Mouse (Mus musculus) layer of hippocampus, adult 8-10 months (tissue): ENCODE data around the gene Gm13288. TPM values are rescaled to one million over a fixed set of nuclear protein-coding genes. Genes with fewer than 3 reads are reported as not detected.
"Not testable (repeated sequence)": the region's sequence is repeated elsewhere in the genome, so short reads cannot be mapped to it uniquely, and the experiment has no call there.

Experiments used
- DNase-seq, 2 experiments: peaks; one replicate each; pipeline ENCODE4 v3.0.0; 2022; ENCODE audit warnings: low spot score in 2 of 2
- total RNA-seq, 4 experiments: library from RNA; stranded (reverse); gene quantifications; 2 replicates each; pipeline ENCODE4 v1.2.4; 2022

Gm13288 gene
- not detected for total RNA-seq

DNA sequence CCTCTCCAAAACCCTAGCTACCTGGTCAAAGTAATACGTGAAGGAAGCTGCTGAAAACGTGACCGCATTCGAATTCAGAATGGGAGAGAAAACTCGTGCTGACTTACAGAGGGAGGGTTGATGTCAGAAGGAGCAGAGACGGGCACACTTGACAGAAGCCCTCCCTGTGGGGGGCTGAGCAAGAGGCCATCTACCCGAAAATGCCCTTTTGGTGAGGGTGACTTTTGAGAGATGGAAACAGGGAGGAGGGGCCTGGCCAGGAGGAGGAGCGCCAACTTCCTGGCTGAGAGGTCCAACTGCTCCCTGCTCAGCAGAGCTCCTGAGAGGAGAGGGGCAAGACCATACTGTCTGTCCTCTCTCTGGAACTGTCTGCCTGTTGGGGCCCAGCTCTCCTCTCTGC is at the start of gene Gm13288:
Gene Gm13288 (plus strand): TSS at position 301 of the 400 bp plus-strand sequence.
- not testable (repeated sequence) for DNase-seq

DNA sequence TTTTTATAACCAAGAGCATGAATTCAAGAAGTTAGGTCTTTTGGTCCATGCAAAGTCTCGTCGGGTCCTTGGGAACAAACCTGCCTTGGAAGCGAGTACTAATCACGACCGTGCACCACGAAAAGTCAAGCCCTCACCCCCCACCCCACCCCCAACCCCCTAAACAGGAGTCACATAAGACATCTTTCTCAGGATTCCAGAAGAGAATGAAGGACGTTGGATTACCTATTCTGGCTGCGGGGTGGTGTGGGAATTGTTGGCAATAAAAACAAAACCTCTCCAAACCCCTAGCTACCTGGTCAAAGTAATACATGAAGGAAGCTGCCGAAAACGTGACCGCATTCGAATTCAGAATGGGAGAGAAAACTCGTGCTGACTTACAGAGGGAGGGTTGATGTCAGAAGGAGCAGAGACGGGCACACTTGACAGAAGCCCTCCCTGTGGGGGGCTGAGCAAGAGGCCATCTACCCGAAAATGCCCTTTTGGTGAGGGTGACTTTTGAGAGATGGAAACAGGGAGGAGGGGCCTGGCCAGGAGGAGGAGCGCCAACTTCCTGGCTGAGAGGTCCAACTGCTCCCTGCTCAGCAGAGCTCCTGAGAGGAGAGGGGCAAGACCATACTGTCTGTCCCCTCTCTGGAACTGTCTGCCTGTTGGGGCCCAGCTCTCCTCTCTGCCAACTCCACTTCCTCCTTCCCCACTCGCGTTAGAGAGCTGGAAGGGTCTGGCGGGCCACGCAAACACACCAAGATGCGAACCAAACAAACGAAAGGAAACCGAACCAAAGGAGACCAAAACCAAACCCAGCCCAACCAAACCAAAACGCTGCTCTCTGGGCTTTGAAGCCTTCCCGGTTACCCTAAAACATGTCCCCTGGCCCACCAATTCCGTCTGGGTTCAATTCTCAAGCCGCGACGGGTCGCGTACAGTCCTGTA is 48.5 kb upstream of the Gm13288 start:
- not testable (repeated sequence) for DNase-seq

DNA sequence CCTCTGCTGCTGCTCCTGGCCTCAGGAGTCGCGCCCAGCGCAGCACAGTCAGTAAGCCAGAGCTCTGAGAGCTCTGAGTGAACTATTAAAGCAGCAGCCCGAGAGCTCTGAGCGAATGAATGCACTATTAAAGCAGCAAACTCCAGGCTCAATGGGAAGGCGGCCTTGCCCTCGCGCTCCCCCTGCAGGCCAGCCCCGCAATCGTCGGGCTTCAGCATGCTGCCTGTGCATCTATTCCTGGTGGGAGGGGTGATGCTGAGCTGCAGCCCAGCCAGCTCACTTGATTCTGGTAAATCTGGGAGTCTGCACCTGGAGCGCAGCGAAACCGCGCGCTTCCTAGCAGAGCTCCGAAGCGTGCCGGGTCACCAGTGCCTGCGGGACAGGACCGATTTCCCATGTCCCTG is 47.7 kb upstream of the Gm13288 start:
- peak; percentile 92 to 94 for DNase-seq

DNA sequence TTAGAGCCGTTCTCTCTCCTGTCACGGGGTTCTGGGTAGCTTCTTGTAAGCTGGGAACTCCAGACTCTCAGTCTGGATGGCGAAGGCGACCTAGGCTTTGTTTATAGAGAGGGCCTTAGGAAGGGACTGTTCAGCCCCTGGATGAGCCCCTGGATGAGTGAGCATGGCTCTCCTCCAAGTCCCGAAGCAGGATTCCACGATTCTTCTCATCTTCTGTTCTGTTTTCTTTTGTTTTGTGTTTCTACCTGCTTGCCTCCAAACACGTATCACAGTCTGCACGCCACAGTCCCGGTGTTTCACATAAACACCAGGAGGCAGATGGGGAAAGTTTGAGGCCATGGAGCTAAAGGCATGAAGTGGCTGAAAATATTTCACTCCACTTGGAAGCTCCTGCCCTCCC is 46.6 kb upstream of the Gm13288 start:
- peak in 1 of 2 experiments; percentile 17 for DNase-seq

DNA sequence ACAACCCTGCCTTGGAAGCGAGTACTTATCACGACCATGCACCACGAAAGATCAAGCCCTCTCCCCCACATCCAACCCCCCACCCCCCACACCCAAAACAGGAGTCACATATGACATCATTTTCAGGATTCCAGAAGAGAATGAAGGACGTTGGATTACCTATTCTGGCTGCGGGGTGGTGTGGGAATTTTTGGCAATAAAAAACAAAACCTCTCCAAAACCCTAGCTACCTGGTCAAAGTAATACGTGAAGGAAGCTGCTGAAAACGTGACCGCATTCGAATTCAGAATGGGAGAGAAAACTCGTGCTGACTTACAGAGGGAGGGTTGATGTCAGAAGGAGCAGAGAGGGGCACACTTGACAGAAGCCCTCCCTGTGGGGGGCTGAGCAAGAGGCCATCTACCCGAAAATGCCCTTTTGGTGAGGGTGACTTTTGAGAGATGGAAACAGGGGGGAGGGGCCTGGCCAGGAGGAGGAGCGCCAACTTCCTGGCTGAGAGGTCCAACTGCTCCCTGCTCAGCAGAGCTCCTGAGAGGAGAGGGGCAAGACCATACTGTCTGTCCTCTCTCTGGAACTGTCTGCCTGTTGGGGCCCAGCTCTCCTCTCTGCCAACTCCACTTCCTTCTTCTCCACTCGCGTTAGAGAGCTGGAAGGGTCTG is 45.6 kb upstream of the Gm13288 start, which contains the start of gene Gm13283:
Gene Gm13283 (plus strand): TSS at position 510 of the 659 bp plus-strand sequence.
- DNase-seq, result peak in 1 of 2 experiments; percentile 47

DNA sequence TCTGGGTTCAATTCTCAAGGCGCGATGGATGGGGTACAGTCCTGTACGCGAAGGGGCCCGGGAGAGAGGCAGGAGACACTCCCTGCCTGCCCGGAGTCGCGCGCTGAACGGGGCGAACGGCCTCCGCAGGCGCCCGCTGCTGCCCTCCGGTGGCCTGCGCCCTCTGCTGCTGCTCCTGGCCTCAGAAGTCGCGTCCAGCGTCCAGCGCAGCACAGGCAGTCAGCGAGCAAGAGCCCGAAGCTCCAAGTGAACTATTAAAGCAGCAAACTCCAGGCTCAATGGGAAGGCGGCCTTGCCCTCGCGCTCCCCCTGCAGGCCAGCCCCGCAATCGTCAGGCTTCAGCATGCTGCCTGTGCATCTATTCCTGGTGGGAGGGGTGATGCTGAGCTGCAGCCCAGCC is 44.9 kb upstream of the Gm13288 start:
- peak; percentile 41 to 50 for DNase-seq

DNA sequence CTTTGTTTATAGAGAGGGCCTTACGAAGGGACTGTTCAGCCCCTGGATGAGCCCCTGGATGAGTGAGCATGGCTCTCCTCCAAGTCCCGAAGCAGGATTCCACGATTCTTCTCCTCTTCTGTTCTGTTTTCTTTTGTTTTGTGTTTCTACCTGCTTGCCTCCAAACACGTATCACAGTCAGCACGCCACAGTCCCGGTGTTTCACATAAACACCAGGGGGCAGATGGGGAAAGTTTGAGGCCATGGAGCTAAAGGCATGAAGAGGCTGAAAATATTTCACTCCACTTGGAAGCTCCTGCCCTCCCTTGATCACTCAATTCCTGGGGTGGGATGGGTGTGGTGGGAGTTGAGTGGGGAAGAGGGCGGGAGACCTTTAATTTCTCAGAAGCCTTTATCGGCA is 43.6 kb upstream of the Gm13288 start:
- DNase-seq, result peak; percentile 70 to 78

DNA sequence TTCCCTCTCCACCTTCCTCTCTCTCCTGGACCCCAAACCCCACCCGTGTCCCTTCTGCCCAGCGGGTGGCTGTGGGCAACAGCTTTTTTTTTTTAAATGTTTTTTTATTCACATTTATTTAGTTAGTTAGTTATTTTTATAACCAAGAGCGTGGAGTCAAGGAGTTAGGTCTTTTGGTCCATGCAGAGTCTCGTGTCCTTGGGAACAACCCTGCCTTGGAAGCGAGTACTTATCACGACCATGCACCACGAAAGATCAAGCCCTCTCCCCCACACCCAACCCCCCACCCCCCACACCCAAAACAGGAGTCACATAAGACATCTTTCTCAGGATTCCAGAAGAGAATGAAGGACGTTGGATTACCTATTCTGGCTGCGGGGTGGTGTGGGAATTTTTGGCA is 43.0 kb upstream of the Gm13288 start:
- DNase-seq, result not testable (repeated sequence)

DNA sequence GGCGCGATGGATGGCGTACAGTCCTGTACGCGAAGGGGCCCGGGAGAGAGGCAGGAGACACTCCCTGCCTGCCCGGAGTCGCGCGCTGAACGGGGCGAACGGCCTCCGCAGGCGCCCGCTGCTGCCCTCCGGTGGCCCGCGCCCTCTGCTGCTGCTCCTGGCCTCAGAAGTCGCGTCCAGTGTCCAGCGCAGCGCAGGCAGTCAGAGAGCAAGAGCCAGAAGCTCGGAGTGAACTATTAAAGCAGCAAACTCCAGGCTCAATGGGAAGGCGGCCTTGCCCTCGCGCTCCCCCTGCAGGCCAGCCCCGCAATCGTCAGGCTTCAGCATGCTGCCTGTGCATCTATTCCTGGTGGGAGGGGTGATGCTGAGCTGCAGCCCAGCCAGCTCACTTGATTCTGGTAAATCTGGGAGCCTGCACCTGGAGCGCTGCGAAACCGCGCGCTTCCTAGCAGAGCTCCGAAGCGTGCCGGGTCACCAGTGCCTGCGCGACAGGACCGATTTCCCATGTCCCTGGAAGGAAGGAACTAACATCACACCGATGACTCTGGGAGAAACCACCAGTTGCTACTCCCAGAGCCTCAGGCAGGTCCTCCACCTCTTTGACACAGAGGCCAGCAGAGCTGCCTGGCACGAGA is 41.8 kb upstream of the Gm13288 start:
- peak in 1 of 2 experiments; percentile 14 for DNase-seq

DNA sequence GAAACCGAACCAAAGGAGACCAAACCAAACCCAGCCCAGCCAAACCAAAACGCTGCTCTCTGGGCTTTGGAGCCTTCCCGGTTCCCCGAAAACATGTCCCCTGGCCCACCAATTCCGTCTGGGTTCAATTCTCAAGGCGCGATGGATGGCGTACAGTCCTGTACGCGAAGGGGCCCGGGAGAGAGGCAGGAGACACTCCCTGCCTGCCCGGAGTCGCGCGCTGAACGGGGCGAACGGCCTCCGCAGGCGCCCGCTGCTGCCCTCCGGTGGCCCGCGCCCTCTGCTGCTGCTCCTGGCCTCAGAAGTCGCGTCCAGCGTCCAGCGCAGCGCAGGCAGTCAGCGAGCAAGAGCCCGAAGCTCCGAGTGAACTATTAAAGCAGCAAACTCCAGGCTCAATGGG is 31.8 kb upstream of the Gm13288 start, which contains the start of gene Gm13290:
Gene Gm13290 (plus strand): TSS at position 301 of the 400 bp plus-strand sequence.
- DNase-seq, result not testable (repeated sequence)

DNA sequence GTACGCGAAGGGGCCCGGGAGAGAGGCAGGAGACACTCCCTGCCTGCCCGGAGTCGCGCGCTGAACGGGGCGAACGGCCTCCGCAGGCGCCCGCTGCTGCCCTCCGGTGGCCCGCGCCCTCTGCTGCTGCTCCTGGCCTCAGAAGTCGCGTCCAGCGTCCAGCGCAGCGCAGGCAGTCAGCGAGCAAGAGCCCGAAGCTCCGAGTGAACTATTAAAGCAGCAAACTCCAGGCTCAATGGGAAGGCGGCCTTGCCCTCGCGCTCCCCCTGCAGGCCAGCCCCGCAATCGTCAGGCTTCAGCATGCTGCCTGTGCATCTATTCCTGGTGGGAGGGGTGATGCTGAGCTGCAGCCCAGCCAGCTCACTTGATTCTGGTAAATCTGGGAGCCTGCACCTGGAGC is 28.7 kb upstream of the Gm13288 start, which contains the start of gene Gm13289:
Gene Gm13289 (plus strand): TSS at position 301 of the 400 bp plus-strand sequence.
- DNase-seq, result not testable (repeated sequence)

DNA sequence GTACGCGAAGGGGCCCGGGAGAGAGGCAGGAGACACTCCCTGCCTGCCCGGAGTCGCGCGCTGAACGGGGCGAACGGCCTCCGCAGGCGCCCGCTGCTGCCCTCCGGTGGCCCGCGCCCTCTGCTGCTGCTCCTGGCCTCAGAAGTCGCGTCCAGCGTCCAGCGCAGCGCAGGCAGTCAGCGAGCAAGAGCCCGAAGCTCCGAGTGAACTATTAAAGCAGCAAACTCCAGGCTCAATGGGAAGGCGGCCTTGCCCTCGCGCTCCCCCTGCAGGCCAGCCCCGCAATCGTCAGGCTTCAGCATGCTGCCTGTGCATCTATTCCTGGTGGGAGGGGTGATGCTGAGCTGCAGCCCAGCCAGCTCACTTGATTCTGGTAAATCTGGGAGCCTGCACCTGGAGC is 25.8 kb upstream of the Gm13288 start, which contains the start of gene Gm13272:
Gene Gm13272 (plus strand): TSS at position 301 of the 400 bp plus-strand sequence.
- DNase-seq, result not testable (repeated sequence)

DNA sequence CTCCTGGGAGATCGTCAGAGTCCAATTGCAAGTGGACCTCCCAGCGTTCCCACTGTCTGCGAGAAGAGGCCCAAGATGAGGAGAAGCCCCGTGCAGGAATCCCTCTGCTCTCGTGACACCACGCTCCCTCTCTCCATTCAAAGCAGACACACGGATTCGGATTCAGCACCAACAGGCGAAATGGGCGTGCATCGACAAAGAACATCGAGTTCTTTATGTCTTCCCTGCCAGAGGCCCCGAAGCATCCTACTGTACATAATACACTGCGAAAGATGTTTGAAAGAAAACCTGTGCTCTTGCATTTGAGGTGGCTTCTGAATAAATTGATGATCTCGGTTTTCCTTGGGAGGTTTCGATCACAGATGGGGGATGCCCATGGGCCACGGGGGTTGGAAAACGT is 25.0 kb upstream of the Gm13288 start:
- not testable (repeated sequence) for DNase-seq

DNA sequence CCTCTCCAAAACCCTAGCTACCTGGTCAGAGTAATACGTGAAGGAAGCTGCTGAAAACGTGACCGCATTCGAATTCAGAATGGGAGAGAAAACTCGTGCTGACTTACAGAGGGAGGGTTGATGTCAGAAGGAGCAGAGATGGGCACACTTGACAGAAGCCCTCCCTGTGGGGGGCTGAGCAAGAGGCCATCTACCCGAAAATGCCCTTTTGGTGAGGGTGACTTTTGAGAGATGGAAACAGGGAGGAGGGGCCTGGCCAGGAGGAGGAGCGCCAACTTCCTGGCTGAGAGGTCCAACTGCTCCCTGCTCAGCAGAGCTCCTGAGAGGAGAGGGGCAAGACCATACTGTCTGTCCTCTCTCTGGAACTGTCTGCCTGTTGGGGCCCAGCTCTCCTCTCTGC is 23.5 kb upstream of the Gm13288 start, which contains the start of gene Ifnz:
Gene Ifnz (plus strand): TSS at position 301 of the 400 bp plus-strand sequence.
- DNase-seq, result not testable (repeated sequence)

DNA sequence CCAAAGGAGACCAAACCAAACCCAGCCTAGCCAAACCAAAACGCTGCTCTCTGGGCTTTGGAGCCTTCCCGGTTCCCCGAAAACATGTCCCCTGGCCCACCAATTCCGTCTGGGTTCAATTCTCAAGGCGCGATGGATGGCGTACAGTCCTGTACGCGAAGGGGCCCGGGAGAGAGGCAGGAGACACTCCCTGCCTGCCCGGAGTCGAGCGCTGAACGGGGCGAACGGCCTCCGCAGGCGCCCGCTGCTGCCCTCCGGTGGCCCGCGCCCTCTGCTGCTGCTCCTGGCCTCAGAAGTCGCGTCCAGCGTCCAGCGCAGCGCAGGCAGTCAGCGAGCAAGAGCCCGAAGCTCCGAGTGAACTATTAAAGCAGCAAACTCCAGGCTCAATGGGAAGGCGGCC is 23.0 kb upstream of the Gm13288 start:
- not testable (repeated sequence) for DNase-seq

DNA sequence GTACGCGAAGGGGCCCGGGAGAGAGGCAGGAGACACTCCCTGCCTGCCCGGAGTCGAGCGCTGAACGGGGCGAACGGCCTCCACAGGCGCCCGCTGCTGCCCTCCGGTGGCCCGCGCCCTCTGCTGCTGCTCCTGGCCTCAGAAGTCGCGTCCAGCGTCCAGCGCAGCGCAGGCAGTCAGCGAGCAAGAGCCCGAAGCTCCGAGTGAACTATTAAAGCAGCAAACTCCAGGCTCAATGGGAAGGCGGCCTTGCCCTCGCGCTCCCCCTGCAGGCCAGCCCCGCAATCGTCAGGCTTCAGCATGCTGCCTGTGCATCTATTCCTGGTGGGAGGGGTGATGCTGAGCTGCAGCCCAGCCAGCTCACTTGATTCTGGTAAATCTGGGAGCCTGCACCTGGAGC is 19.9 kb upstream of the Gm13288 start, which contains the start of gene Gm13276:
Gene Gm13276 (plus strand): TSS at position 301 of the 400 bp plus-strand sequence.
- DNase-seq, result not testable (repeated sequence)

DNA sequence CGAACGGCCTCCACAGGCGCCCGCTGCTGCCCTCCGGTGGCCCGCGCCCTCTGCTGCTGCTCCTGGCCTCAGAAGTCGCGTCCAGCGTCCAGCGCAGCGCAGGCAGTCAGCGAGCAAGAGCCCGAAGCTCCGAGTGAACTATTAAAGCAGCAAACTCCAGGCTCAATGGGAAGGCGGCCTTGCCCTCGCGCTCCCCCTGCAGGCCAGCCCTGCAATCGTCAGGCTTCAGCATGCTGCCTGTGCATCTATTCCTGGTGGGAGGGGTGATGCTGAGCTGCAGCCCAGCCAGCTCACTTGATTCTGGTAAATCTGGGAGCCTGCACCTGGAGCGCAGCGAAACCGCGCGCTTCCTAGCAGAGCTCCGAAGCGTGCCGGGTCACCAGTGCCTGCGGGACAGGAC is 16.9 kb upstream of the Gm13288 start, which contains the start of gene Gm13277:
Gene Gm13277 (plus strand): TSS at position 231 of the 400 bp plus-strand sequence.
- peak; percentile 25 to 55 for DNase-seq

DNA sequence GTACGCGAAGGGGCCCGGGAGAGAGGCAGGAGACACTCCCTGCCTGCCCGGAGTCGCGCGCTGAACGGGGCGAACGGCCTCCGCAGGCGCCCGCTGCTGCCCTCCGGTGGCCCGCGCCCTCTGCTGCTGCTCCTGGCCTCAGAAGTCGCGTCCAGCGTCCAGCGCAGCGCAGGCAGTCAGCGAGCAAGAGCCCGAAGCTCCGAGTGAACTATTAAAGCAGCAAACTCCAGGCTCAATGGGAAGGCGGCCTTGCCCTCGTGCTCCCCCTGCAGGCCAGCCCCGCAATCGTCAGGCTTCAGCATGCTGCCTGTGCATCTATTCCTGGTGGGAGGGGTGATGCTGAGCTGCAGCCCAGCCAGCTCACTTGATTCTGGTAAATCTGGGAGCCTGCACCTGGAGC is 14.1 kb upstream of the Gm13288 start, which contains the start of gene Gm13278:
Gene Gm13278 (plus strand): TSS at position 301 of the 400 bp plus-strand sequence.
- not testable (repeated sequence) for DNase-seq

DNA sequence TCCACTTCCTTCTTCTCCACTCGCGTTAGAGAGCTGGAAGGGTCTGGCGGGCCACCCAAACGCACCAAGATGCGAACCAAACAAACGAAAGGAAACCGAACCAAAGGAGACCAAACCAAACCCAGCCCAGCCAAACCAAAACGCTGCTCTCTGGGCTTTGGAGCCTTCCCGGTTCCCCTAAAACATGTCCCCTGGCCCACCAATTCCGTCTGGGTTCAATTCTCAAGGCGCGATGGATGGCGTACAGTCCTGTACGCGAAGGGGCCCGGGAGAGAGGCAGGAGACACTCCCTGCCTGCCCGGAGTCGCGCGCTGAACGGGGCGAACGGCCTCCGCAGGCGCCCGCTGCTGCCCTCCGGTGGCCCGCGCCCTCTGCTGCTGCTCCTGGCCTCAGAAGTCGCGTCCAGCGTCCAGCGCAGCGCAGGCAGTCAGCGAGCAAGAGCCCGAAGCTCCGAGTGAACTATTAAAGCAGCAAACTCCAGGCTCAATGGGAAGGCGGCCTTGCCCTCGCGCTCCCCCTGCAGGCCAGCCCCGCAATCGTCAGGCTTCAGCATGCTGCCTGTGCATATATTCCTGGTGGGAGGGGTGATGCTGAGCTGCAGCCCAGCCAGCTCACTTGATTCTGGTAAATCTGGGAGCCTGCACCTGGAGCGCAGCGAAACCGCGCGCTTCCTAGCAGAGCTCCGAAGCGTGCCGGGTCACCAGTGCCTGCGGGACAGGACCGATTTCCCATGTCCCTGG is 11.2 kb upstream of the Gm13288 start, which contains the start of gene Gm13275:
Gene Gm13275 (plus strand): TSS at position 552 of the 740 bp plus-strand sequence.
- peak; percentile 62 to 66 for DNase-seq

DNA sequence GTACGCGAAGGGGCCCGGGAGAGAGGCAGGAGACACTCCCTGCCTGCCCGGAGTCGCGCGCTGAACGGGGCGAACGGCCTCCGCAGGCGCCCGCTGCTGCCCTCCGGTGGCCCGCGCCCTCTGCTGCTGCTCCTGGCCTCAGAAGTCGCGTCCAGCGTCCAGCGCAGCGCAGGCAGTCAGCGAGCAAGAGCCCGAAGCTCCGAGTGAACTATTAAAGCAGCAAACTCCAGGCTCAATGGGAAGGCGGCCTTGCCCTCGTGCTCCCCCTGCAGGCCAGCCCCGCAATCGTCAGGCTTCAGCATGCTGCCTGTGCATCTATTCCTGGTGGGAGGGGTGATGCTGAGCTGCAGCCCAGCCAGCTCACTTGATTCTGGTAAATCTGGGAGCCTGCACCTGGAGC is 8.2 kb upstream of the Gm13288 start, which contains the start of gene Gm13279:
Gene Gm13279 (plus strand): TSS at position 301 of the 400 bp plus-strand sequence.
- not testable (repeated sequence) for DNase-seq
